Mouse (Mus musculus) lung, postnatal 36 days (tissue): ENCODE results near the gene Celsr1.

Experiments used
- DNase-seq: peaks from one replicate; pipeline ENCODE4 v3.0.0; 2022; ENCODE audit warnings: mixed read lengths

The Celsr1 gene

GRCm38 (mm10) chr15:85993931-85994583 is 39.5 kb downstream of the Celsr1 start:
- no peak for DNase-seq

- DNase-seq: no peak
These were observed 40.2 kb downstream of the Celsr1 start for GRCm38 (mm10) chr15:85993386-85993785.

- DNase-seq: no peak
These were observed 41.5 kb downstream of the Celsr1 start for GRCm38 (mm10) chr15:85992125-85992495.

- peak; percentile 77 for DNase-seq
These were observed 42.0 kb downstream of the Celsr1 start for GRCm38 (mm10) chr15:85991453-85992124.

GRCm38 (mm10) chr15:85990696-85991443 is 42.7 kb downstream of the Celsr1 start:
- peak; percentile 39 for DNase-seq

GRCm38 (mm10) chr15:85987896-85988295 is 45.7 kb downstream of the Celsr1 start:
- no peak for DNase-seq

- no peak for DNase-seq
These were observed 47.4 kb downstream of the Celsr1 start for GRCm38 (mm10) chr15:85986170-85986569.

- no peak for DNase-seq
These were observed 48.0 kb downstream of the Celsr1 start for GRCm38 (mm10) chr15:85985601-85986000.

GRCm38 (mm10) chr15:85983131-85983530 is 50.4 kb downstream of the Celsr1 start:
- no peak for DNase-seq

- DNase-seq: no peak
These were observed 51.2 kb downstream of the Celsr1 start for GRCm38 (mm10) chr15:85982416-85982775.

GRCm38 (mm10) chr15:85981768-85982415 is 51.7 kb downstream of the Celsr1 start:
- DNase-seq: peak; percentile 84

- peak; percentile 21 for DNase-seq
These were observed 56.5 kb downstream of the Celsr1 start for GRCm38 (mm10) chr15:85977086-85977485.

- DNase-seq: no peak
These were observed 57.8 kb downstream of the Celsr1 start for GRCm38 (mm10) chr15:85975746-85976145.

- DNase-seq: no peak
These were observed 62.0 kb downstream of the Celsr1 start for GRCm38 (mm10) chr15:85971596-85971995.

GRCm38 (mm10) chr15:85970441-85970840 is 63.1 kb downstream of the Celsr1 start:
- no peak for DNase-seq

- peak; percentile 83 for DNase-seq
These were observed 63.8 kb downstream of the Celsr1 start for GRCm38 (mm10) chr15:85969707-85970153.

GRCm38 (mm10) chr15:85969291-85969690 is 64.3 kb downstream of the Celsr1 start:
- DNase-seq: no peak

- DNase-seq: no peak
These were observed 67.5 kb downstream of the Celsr1 start for GRCm38 (mm10) chr15:85966032-85966431.

GRCm38 (mm10) chr15:85963279-85963840 is 70.2 kb downstream of the Celsr1 start:
- DNase-seq: no peak

GRCm38 (mm10) chr15:85962691-85963090 is 70.9 kb downstream of the Celsr1 start:
- no peak for DNase-seq

GRCm38 (mm10) chr15:85961651-85962050 is 71.9 kb downstream of the Celsr1 start:
- DNase-seq: no peak

GRCm38 (mm10) chr15:85961131-85961530 is 72.4 kb downstream of the Celsr1 start:
- DNase-seq: no peak

GRCm38 (mm10) chr15:85956202-85956601 is 77.4 kb downstream of the Celsr1 start:
- no peak for DNase-seq
